Mouse (Mus musculus): Measurements from ENCODE around the gene Dnali1.

Gene Dnali1

GRCm38 (mm10) chr4:125065517-125066307 is at the start of gene Dnali1:
Gene Dnali1 (minus strand): TSS chr4:125065703.
- DNase-seq (ENCODE audit: inconsistent ontology term) = peak; percentile 69

GRCm38 (mm10) chr4:125115081-125115480 is 49.6 kb upstream of the Dnali1 start:
- DNase-seq (ENCODE audit: inconsistent ontology term) = no peak

GRCm38 (mm10) chr4:125114638-125115037 is 49.1 kb upstream of the Dnali1 start:
- peak; percentile 64 for DNase-seq (ENCODE audit: inconsistent ontology term)

- no peak for DNase-seq (ENCODE audit: inconsistent ontology term)
Observed at GRCm38 (mm10) chr4:125105354-125105753, 39.9 kb upstream of the Dnali1 start.

- DNase-seq (ENCODE audit: inconsistent ontology term) = no peak
Observed at GRCm38 (mm10) chr4:125101334-125101733, 35.8 kb upstream of the Dnali1 start.

- DNase-seq (ENCODE audit: inconsistent ontology term) = peak; percentile 62
Observed at GRCm38 (mm10) chr4:125099458-125099857, 34.0 kb upstream of the Dnali1 start.

- no peak for DNase-seq (ENCODE audit: inconsistent ontology term)
Observed at GRCm38 (mm10) chr4:125097412-125097811, 31.9 kb upstream of the Dnali1 start.

GRCm38 (mm10) chr4:125096066-125096465 is 30.6 kb upstream of the Dnali1 start:
- DNase-seq (ENCODE audit: inconsistent ontology term) = peak; percentile 19

- DNase-seq (ENCODE audit: inconsistent ontology term) = no peak
Observed at GRCm38 (mm10) chr4:125093031-125093430, 27.5 kb upstream of the Dnali1 start.

- peak; percentile 90 for DNase-seq (ENCODE audit: inconsistent ontology term)
Observed at GRCm38 (mm10) chr4:125085346-125085841, 19.9 kb upstream of the Dnali1 start.

- peak; percentile 91 for DNase-seq (ENCODE audit: inconsistent ontology term)
Observed at GRCm38 (mm10) chr4:125084403-125085345, 19.2 kb upstream of the Dnali1 start, which contains the start of gene Meaf6. Gene Meaf6 (plus strand): TSS chr4:125085134.

- no peak for DNase-seq (ENCODE audit: inconsistent ontology term)
Observed at GRCm38 (mm10) chr4:125078698-125079097, 13.2 kb upstream of the Dnali1 start.

- no peak for DNase-seq (ENCODE audit: inconsistent ontology term)
Observed at GRCm38 (mm10) chr4:125077700-125078099, 12.2 kb upstream of the Dnali1 start.

- DNase-seq (ENCODE audit: inconsistent ontology term) = peak; percentile 95
Observed at GRCm38 (mm10) chr4:125066490-125067370, 1.2 kb upstream of the Dnali1 start, which contains the start of gene Snip1. Gene Snip1 (plus strand): TSS chr4:125066672.

- DNase-seq (ENCODE audit: inconsistent ontology term) = no peak
Observed at GRCm38 (mm10) chr4:125063829-125064228, 1.7 kb downstream of the Dnali1 start.

- peak; percentile 74 for DNase-seq (ENCODE audit: inconsistent ontology term)
Observed at GRCm38 (mm10) chr4:125059025-125059424, 6.5 kb downstream of the Dnali1 start.

GRCm38 (mm10) chr4:125058033-125058432 is 7.5 kb downstream of the Dnali1 start:
- DNase-seq (ENCODE audit: inconsistent ontology term) = no peak

GRCm38 (mm10) chr4:125057273-125057672 is 8.2 kb downstream of the Dnali1 start:
- no peak for DNase-seq (ENCODE audit: inconsistent ontology term)

GRCm38 (mm10) chr4:125056476-125056875 is 9.0 kb downstream of the Dnali1 start:
- no peak for DNase-seq (ENCODE audit: inconsistent ontology term)

GRCm38 (mm10) chr4:125055385-125055784 is 10.1 kb downstream of the Dnali1 start:
- DNase-seq (ENCODE audit: inconsistent ontology term) = no peak

GRCm38 (mm10) chr4:125044454-125044853 is 21.0 kb downstream of the Dnali1 start:
- no peak for DNase-seq (ENCODE audit: inconsistent ontology term)
